Mouse (Mus musculus) thymus, postnatal 25 days (tissue): ENCODE data around the gene Gstp1.
"Not testable (repeated sequence)": the region's sequence is repeated elsewhere in the genome, so short reads cannot be mapped to it uniquely, and the experiment has no call there.

ENCODE experiments used
- DNase-seq: peaks from one replicate; pipeline ENCODE4 v3.0.0; 2022

Gene Gstp1

GRCm38 (mm10) chr19:4037788-4038232 is at the start of gene Gstp1:
Gene Gstp1 (minus strand): TSS chr19:4037985.
- peak; percentile 89 for DNase-seq

- DNase-seq, result no peak
Measured at GRCm38 (mm10) chr19:4087090-4087489, 49.3 kb upstream of the Gstp1 start.

DNA sequence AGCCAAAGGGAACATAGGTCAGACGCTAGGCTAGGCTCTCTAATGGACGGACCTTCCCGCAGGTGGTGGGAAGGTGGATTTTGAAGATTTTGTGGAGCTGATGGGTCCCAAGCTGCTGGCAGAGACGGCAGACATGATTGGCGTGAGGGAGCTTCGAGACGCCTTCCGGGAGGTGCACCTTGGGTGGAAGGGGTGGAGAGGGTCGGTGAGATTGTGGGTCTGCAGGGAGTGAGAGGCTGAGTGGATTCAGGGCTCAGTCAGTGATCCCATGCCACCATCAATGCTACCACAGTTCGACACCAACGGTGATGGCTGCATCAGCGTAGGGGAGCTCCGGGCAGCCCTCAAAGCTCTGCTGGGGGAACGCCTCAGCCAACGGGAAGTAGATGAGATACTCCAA is 48.4 kb upstream of the Gstp1 start:
- DNase-seq, result no peak

GRCm38 (mm10) chr19:4084984-4085383 is 47.2 kb upstream of the Gstp1 start:
- no peak for DNase-seq

DNA sequence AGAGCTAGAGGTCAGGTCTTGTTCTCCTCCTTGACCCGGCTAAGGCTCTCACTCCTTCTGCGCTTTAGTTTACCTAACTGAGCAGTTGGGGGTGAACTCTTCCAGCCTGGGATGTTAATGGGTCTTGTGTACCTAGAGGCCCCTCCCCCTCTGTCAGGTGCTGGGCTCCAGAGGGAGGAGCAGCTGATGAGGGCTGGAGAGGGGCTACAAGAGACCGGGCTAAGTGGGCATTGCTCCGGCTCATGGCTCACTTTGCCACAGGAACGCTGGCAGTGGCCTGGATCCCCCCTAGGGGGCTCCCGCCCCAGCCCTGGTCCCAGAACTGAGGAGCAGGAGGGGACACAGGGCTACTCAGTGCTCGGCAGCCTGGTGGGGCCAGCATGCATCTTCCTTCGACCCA is 46.0 kb upstream of the Gstp1 start:
- no peak for DNase-seq

DNA sequence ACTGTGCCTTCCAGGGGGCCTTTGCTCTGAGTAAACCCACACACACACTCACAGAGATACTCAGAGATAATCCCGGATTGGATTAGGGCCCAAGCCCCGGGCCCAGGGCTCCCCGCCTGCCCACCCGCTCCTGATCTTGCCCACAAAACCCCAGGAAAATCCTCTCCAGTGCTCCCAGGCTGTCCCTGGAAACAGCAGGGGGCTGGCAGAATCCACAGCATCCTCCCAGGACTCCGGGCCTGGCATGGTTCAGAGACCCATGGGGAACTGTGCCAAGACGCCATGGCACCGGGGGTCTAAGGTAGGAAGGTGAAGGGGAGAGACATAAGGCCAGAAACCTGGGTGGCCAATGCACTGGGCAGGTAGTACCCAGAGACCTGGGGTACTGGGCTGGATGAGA is 45.5 kb upstream of the Gstp1 start:
- DNase-seq, result no peak

DNA sequence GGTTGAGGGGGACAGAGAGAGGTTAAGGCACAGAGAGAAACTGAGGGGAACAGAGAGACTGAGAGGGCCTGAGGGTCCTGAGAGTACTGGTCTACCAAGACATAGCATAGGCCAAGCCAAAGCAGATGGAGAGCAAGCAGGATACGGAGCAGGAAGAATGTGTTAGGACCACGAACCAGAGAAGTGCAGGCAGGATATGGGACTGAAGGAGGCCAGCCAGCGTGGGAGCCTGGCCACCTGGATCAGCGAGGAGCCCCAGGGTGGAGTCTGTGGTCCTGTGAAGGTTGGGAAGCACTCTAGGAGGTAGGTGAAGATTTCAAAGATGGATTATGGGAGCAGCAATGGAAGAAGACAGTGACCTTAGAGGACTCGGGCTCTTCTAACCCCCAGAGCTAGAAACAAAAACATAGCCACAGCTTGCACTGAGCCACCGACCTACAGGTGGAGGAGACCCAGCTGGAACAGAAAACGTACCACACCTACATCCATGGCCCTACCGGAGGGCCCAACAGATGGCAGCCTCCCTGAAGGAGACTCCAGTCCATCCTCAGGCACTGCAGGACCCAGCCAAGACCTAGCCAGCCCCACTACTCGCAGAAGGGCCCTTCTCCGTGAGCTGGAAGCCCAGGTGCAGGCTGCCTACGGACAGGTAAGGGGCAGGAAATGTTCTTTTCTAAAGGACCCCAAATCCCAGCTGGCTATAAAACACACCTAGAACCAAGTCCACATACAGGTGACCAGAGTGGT is 44.6 kb upstream of the Gstp1 start:
- DNase-seq, result no peak

DNA sequence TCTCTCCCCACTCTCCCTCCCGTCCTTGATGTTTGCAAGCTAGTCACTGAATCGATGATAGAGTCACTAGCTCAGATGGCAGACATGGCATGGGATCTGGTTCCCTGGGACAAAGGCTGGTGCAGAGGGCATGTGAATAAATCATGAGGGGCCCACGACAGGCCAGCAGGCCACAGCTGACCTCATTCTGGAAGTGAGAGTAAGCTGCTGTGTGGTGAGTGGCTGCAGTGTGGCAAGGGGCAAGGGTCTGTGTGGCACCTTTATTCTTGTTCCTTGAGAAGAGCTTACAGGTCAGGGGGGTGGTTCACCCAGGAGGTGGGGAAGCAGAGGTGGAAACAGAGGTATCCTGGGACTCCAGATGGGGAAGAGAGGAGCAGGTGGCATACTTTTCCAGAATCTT is 43.6 kb upstream of the Gstp1 start, which contains the start of gene Cabp2:
Gene Cabp2, plus strand, starts transcription at position 185 of the 400 bp plus-strand sequence.
- DNase-seq, result no peak

- no peak for DNase-seq
Measured at GRCm38 (mm10) chr19:4080511-4081009, 42.8 kb upstream of the Gstp1 start.

- DNase-seq, result no peak
Measured at GRCm38 (mm10) chr19:4079594-4079993, 41.8 kb upstream of the Gstp1 start.

DNA sequence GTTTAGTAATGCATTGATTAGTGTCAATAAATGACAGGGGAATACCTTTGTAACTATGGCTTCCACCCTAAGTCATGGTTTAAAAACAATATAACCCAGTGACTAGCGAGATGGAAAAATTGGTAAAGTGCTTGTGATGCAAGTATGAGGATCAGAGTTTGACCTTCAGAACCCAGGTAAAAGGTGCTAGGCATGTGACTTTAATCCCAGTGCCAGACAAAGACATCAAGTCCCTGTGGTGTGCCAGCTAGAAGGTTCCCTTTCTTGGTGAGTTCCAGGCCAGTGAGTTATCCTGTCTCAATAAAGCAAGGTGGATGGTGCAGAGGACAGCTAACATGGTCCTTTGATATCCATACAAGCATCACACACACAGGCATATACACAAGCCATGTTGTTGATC is 37.7 kb upstream of the Gstp1 start:
- DNase-seq, result no peak

DNA sequence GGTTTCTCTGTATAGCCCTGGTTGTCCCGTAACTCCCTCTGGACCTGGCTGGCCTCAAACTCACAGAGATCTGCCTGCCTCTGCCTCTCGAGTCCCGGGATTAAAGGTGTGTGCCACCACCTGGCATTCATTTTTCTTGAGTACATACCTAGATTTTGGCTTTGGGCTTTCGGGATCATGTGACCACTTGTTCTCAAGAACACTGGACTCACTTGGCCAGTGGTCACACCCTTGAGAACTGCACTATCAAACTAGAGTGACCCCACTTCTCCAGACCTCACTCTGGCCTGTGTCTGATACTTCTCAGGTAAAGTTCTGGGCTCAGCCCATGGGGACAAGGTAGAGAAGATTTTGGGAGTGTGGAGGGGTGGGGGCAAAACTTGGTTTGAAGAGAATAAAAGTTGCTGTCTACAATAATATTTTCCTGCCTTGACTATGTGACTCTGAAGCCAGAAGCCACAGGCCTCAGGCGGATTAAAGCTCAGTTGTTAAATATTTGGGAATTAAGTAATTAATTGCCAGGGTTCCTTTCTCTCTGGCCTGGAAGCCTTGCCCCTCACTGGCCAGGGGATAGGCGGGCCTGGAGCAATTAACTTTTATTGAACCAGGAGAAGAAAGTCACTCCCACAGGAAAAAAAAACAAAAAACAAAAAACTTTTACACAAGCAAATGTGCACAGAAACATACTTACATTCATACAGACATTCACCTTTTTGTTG is 35.1 kb upstream of the Gstp1 start:
- DNase-seq, result no peak

DNA sequence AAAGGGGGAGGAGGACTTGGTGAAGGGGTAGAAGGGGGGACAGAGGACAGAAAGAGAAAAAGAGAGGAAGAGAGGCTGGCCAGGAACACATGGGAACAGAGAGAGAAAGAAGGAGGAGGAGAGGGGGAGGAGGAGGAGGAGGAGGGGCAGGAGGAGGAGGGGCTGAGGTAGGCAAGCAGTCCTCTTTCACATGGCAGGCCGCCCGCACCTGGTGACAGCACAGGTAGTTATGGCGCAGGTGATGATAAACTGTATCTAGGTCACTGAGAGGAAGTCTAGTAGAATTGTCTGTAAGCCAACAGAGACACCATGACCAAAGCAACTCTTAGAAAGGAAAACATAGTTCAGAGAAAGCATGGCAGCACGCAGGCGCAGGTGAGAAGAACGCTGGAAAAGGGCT is 33.6 kb upstream of the Gstp1 start:
- no peak for DNase-seq

DNA sequence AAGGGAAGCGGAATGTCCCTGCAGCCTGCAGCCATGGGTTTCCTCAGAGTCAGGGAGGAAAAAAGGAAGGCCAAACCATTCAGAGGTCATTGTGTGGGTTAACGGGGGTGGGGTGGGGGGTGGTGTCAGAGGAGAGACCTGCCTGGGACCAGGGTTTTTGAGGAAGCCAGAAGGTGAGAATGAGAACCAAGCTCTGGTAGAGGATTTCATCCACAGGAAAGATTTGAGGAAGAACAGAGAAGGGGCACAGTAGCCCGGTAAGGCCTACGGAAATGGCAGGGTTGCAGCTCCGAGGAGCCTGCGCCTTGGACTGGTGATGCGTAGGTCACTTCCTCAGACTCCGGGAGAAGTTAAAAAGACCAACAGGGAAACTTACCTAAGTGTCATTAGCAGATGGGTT is 33.0 kb upstream of the Gstp1 start:
- no peak for DNase-seq

- no peak for DNase-seq
Measured at GRCm38 (mm10) chr19:4070311-4070710, 32.5 kb upstream of the Gstp1 start.

- no peak for DNase-seq
Measured at GRCm38 (mm10) chr19:4068717-4069410, 31.1 kb upstream of the Gstp1 start.

DNA sequence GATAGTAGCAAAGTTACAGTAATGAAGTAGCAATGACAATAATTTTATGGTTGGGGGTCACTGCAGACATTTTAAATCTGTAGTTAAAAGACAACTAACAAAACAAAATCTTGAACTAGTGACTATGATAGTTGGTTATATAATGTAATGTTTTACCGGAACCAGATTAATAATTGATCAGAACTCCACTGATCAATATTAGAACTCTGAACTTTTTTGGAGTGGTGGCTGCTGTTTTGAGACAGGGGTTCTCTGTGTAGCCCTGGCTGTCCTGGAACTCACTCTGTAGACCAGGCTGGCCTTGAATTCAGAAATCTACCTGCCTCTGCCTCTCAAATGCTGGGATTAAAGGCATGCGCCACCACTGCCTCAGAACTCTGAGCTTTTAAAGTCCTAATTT is 30.5 kb upstream of the Gstp1 start:
- DNase-seq, result not testable (repeated sequence)

GRCm38 (mm10) chr19:4066877-4067276 is 29.1 kb upstream of the Gstp1 start:
- no peak for DNase-seq

DNA sequence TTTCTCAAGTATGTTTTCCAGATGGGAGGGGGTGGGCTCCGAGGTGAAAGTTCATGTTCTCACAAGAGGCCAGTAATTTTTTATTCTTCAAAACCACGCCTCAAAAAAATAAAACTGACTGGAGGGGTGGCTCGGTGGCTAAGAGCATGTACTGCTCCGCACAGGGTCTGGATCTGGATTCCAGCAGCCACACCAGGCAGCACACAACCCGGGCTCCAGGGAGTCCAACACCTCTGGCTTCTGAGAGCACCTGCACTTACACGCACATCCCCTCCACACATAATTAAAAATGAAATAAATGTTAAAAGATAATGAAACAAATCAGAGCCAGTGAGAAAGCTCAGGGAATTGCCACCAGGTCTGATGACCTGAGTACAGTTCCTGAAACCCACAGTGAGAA is 28.5 kb upstream of the Gstp1 start:
- no peak for DNase-seq

DNA sequence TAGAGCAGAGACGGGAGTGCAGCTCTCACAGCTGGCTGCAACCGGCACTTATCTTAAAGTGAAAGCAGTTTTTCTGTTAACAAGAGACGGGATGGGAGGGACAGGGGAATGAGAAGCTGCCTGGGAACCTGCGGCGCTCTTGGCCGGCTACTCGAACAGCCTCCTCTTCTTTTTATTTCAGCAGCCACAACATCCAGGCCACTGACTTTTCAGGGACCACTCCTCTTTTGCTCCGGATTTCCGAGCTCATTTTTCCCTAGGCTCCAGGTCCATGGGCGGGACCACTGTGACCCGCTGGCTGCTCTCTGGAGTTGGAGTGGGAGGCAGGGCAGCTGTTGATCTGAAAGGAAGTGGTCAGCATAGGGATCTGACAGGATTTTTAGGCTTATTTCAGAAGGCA is 26.7 kb upstream of the Gstp1 start:
- DNase-seq, result not testable (repeated sequence)

- DNase-seq, result not testable (repeated sequence)
Measured at GRCm38 (mm10) chr19:4063357-4063756, 25.6 kb upstream of the Gstp1 start.

GRCm38 (mm10) chr19:4060899-4061465 is 23.2 kb upstream of the Gstp1 start:
- no peak for DNase-seq
